Mouse (Mus musculus) liver, adult 2 months (tissue): Measurements from ENCODE around the gene Stxbp1. TPM values are rescaled to one million over a fixed set of nuclear protein-coding genes. Genes with fewer than 3 reads are reported as not detected.

ENCODE experiments used
- DNase-seq: peaks from one replicate; pipeline ENCODE4 v3.0.0-alpha.2; 2011; ENCODE audit warnings: low read depth, low spot score; ENCODE audit errors: extremely low read depth
- H3K27ac ChIP-seq: fragments of 200-500 bp; replicated peaks from 2 replicates; pipeline ENCODE4 v1.5.1; 2012; ENCODE audit warnings: low read depth, mild to moderate bottlenecking, control low read depth, inconsistent platforms, low read length; ENCODE audit not compliant: insufficient read depth
- H3K27me3 ChIP-seq: fragments of 200-500 bp; 2 replicates; pipeline ENCODE4 v1.6.1; 2012; ENCODE audit warnings: mild to moderate bottlenecking, moderate library complexity, low read length, inconsistent platforms; ENCODE audit not compliant: control insufficient read depth, insufficient read depth
- H3K36me3 ChIP-seq: fragments of 200-500 bp; 2 replicates; pipeline ENCODE4 v1.6.1; 2012; ENCODE audit warnings: low read length, inconsistent platforms; ENCODE audit not compliant: control insufficient read depth, insufficient read depth
- H3K4me1 ChIP-seq: fragments of 200-500 bp; 2 replicates; pipeline ENCODE4 v1.6.1; 2011; ENCODE audit warnings: low read length; ENCODE audit not compliant: control insufficient read depth, insufficient read depth
- H3K4me3 ChIP-seq: fragments of 200-500 bp; 2 replicates; pipeline ENCODE4 v1.5.1; 2011; ENCODE audit warnings: low read depth, mild to moderate bottlenecking, control low read depth, low read length, moderate library complexity; ENCODE audit not compliant: insufficient read depth
- H3K79me2 ChIP-seq: fragments of 200-500 bp; 2 replicates; pipeline ENCODE4 v1.6.1; 2012; ENCODE audit warnings: inconsistent platforms, mild to moderate bottlenecking, low read length, moderate library complexity; ENCODE audit not compliant: control insufficient read depth, insufficient read depth
- H3K9ac ChIP-seq: fragments of 200-500 bp; 2 replicates; pipeline ENCODE4 v1.6.1; 2012; ENCODE audit warnings: low read depth, mild to moderate bottlenecking, control low read depth, inconsistent platforms, low read length
- CTCF ChIP-seq: fragments of 200-500 bp; IDR thresholded peaks from 2 replicates; pipeline ENCODE4 v1.5.1; 2011; ENCODE audit warnings: low read depth, low read length, control low read depth
- POLR2A ChIP-seq: fragments of 200-500 bp; IDR thresholded peaks from 2 replicates; pipeline ENCODE4 v1.6.1; 2011; ENCODE audit warnings: low read length, control low read depth; ENCODE audit not compliant: insufficient read depth; ENCODE audit errors: extremely low read depth
- WGBS: fragments of 180-500 bp; shearing (Covaris S2); methylation state at CpG from one replicate; pipeline ENCODE4 v1.1.7; 2018; 5-methylcytosine and 5-hydroxymethylcytosine counted together
- polyA plus RNA-seq: library from polyadenylated mRNA; depleted of rRNA; stranded (reverse); fragments of >200 nt; gene quantifications from 2 replicates; pipeline ENCODE4 v1.2.3, GENCODE M21; 2012
- total RNA-seq: library from RNA; depleted of rRNA; stranded (reverse); fragments of >200 nt; gene quantifications from 2 replicates; pipeline ENCODE4 v1.2.3, GENCODE M21; 2014

Gene Stxbp1
- total and polyA plus RNA-seq, 2 experiments = 0.74 to 1.6 TPM

GRCm38 (mm10) chr2:32798251-32798962, 48.6 kb downstream of the Stxbp1 start:
- WGBS = 80% methylated on average over 10 of the region's 10 CpGs
- Histone ChIP-seq H3K79me2 (no peaks in the 10 kb centered on the region), H3K4me1 (no peaks in the 10 kb centered on the region), H3K9ac (no peak overlapping the region), H3K27me3 (no peaks in the 10 kb centered on the region), H3K4me3 (no peak overlapping the region), H3K36me3 (no peaks in the 10 kb centered on the region), H3K27ac (no peak overlapping the region)
- DNase-seq = no peak
- TF ChIP-seq CTCF = no peak
- TF ChIP-seq POLR2A = no peak

GRCm38 (mm10) chr2:32795748-32796418, 51.2 kb downstream of the Stxbp1 start:
- 95% methylated on average over 13 of the region's 13 CpGs for WGBS
- no peaks in the 10 kb centered on the region for H3K36me3 ChIP-seq
- TF ChIP-seq CTCF = no peak
- no peak for TF ChIP-seq POLR2A

GRCm38 (mm10) chr2:32791297-32791696, 55.7 kb downstream of the Stxbp1 start:
- Histone ChIP-seq H3K27me3 (no peaks in the 10 kb centered on the region), H3K79me2 (no peaks in the 10 kb centered on the region), H3K27ac (no peak overlapping the region), H3K36me3 (no peaks in the 10 kb centered on the region), H3K9ac (no peak overlapping the region), H3K4me1 (no peaks in the 10 kb centered on the region), H3K4me3 (no peak overlapping the region)
- TF ChIP-seq POLR2A = no peak
- TF ChIP-seq CTCF = no peak
- WGBS = 78% methylated on average over 6 of the region's 6 CpGs
- no peak for DNase-seq

More at GRCm38 (mm10) chr2:32795748-32796418, 51.2 kb downstream of the Stxbp1 start:
- no peaks in the 10 kb centered on the region for H3K27me3 ChIP-seq
- no peak overlapping the region for H3K9ac ChIP-seq
- no peaks in the 10 kb centered on the region for H3K4me1 ChIP-seq
- no peak overlapping the region for H3K4me3 ChIP-seq
- no peak overlapping the region for H3K27ac ChIP-seq
- DNase-seq = no peak
- H3K79me2 ChIP-seq = no peaks in the 10 kb centered on the region

GRCm38 (mm10) chr2:32788581-32788980, 58.5 kb downstream of the Stxbp1 start:
- no peak for DNase-seq
- no peak overlapping the region for H3K9ac ChIP-seq
- no peaks in the 10 kb centered on the region for H3K36me3 ChIP-seq
- H3K4me3 ChIP-seq = no peak overlapping the region
- H3K79me2 ChIP-seq = no peaks in the 10 kb centered on the region
- no peaks in the 10 kb centered on the region for H3K4me1 ChIP-seq
- no peaks in the 10 kb centered on the region for H3K27me3 ChIP-seq
- H3K27ac ChIP-seq = no peak overlapping the region
- TF ChIP-seq CTCF (no peak), POLR2A (no peak)
- WGBS = 59% methylated on average over 2 of the region's 2 CpGs

GRCm38 (mm10) chr2:32787176-32787575, 59.9 kb downstream of the Stxbp1 start:
- Histone ChIP-seq H3K27me3 (no peaks in the 10 kb centered on the region), H3K27ac (no peak overlapping the region), H3K36me3 (no peaks in the 10 kb centered on the region), H3K79me2 (no peaks in the 10 kb centered on the region), H3K4me3 (no peak overlapping the region), H3K4me1 (no peaks in the 10 kb centered on the region), H3K9ac (no peak overlapping the region)
- WGBS = 66% methylated on average over 6 of the region's 6 CpGs
- DNase-seq = peak; percentile 7
- TF ChIP-seq POLR2A = no peak
- TF ChIP-seq CTCF = peak; percentile 7; the same call in 1 of the 2 replicates
